Mouse (Mus musculus) spleen, postnatal 4 days (tissue): ENCODE data around the gene Ptx3.
"Not testable (repeated sequence)": the region's sequence is repeated elsewhere in the genome, so short reads cannot be mapped to it uniquely, and the experiment has no call there.

Experiments
- DNase-seq, 2 experiments: peaks; one replicate each; pipeline ENCODE4 v3.0.0; 2022; ENCODE audit warnings: low spot score in 2 of 2

Ptx3 gene

GRCm38 (mm10) chr3:66219655-66220191 is at the start of gene Ptx3:
Gene Ptx3, plus strand, starts transcription at chr3:66219910.
- no peak for DNase-seq

GRCm38 (mm10) chr3:66172907-66173306 is 46.8 kb upstream of the Ptx3 start:
- DNase-seq = no peak

- DNase-seq = no peak
Observed at GRCm38 (mm10) chr3:66179647-66180046, 40.1 kb upstream of the Ptx3 start.

GRCm38 (mm10) chr3:66193910-66194562 is 25.7 kb upstream of the Ptx3 start:
- no peak for DNase-seq

DNA sequence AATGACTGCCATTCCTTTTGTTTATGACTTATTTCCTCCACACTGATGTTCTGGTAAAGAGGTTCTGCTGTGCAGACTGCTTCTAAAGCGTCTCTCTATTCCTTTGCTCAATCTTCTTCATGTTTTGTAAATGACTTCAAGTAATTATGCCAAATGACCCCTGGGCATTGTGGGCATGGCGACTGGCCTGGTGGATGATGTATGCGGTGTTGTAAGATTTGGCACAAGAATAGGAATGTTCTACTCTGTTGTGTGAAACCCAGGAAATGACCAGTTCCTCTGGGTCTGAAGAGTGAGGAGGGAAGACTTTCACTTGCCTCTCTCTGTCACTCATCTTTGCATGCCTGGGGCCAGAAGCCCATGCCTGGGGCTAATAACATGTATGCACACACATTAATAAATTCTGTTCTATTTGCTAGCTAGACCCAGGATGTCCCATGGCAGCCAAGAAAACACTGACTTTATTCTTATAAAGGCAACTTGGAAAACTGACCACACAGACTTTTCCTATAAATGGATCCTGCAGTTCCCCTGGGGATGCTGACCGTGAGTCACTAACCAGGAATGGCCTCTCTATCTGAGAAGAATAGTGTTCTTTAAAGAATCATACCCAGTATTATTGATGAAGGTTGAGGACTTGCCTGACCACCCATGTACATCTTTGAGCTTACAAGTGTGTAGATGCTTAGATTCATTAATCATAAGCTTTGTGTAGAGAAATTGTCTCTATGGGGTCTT is 10.7 kb upstream of the Ptx3 start:
- no peak for DNase-seq

DNA sequence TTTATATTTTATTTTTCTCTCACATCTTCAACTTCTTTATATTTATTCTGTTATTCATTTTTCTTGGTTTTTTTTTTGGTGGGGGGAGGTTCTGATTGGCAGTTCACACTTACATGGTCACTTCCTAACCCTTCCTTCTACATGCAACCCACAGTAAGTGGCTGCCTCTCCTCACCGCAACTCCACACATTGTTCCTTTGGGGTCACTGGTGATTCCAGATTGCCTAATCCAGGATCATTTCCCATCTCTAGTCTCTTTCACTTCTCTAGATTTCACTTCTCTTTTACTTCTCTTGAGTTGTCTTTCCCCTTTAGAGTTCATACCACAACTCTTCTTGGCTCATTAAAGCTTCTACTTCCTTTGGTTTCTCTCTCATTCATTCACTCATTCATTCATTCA is 6.2 kb upstream of the Ptx3 start:
- no peak for DNase-seq

GRCm38 (mm10) chr3:66215759-66216158 is 4.0 kb upstream of the Ptx3 start:
- DNase-seq = no peak

- no peak for DNase-seq
Observed at GRCm38 (mm10) chr3:66220554-66221242, 988 bp downstream of the Ptx3 start.

DNA sequence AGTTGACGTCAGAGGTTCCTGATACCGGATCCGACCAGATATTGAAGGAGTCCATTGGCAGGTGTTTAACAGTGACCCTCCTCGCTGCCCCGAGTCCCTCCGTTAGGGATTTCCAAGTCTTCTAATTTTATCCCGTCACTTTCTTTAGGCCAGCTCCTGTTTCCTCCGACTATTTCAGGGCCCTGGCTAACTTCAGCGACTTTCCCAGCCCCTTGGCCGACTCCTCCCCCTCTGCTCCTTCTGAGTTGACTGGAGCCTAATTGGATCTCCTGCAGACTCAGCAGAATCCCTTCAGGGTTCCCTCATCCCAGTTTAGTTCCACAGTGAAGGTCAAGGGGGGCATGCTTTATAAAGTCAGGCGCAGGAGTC is 1.5 kb downstream of the Ptx3 start:
- DNase-seq = no peak

DNA sequence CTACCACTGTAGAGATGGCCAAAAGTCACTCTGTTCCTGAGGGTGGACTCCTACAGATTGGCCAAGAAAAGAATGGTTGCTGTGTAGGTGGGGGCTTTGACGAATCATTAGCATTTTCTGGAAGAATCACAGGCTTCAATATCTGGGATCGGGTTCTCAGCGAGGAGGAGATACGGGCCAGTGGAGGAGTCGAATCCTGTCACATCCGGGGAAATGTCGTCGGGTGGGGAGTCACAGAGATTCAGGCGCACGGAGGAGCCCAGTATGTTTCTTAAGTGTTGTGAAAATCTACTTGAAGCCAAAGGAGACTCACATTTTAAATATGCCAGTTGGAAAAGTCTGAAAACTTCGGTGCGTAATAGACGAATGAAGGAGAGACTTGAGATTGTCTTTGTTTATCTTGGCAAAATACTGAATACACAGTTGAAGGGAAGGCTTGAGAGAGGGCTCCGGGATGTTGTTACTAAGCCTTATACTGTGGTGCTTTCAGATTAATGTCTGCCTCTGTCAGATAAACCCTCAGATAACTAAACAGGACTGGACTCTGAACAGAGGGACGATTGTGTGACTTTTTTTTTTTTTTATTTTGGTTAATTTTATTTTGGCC is 5.3 kb downstream of the Ptx3 start:
- no peak for DNase-seq

DNA sequence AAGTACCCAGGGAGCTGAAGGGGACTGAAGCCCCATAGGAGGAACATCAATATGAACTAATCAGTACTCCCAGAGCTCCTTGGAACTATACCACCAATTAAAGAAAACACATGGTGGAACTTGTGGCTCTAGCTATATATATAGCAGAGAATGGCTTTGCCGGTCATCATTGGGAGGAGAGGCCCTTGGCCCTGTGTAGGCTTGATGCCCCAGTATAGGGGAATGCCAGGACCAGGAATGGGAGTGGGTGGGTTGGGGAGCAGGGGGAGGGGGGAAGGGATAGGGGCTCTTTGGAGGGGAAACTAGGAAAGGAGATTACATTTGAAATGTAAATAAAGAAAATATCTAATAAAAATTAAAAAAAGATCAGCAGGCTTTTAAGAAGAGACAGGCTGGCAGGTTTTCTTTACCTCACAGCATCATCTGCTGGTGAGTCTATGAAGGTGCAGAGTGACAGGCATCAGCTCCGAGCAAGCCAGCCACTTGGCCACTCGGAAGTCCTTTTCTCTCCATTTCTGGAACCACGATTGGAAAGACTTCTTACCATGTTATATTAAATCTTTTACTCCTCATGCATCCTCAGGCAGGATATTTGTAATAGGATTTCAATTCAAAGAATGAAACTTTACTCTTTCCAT is 16.6 kb downstream of the Ptx3 start:
- DNase-seq = not testable (repeated sequence)

DNA sequence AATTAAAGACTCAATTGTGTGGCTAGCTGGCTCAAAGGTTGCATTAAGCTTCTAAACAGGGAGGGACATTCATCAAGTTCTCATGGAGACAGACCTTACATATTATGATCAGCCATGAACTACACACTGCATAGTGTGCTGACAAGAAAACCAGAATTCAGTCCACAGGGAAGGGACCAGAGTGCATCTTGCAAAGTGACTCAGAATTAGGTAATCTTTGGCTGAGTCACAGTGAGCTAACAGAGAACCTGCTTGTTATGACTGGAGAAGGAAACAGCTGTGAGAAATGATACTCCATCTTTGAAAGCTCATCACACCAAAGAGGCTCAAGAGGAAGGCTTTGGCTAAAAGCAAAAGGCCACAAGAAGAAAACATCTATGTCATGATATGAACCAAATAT is 20.8 kb downstream of the Ptx3 start:
- DNase-seq = no peak

GRCm38 (mm10) chr3:66251842-66252241 is 32.1 kb downstream of the Ptx3 start:
- no peak for DNase-seq

DNA sequence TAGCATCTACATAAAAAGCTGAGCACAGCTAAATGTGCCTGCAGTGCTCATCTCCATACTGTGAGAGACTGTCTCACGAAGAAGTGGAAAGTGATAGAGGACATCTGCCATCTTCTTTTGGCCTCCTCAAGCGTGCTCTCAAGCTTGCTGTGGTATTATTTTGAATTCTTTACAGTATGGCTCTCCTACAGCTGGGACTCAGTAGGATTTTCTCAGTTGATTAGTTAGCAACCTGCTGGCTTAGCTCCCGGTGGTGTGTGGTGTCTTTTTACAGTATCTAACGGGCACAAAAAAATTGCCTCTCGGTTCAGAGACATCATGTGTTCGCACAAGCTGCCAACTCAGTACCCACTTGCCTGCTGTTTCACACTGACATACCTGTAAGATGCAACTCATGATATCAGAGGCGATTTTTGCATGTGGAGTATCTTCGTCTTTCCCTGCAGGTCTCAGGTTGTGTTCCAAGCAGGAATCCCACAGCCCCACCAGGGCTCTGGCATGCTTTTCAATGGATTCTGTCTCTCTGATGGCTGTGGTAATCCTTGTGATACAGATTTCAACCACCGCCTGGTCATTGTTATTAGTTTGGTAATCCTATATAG is 34.9 kb downstream of the Ptx3 start:
- DNase-seq = no peak

DNA sequence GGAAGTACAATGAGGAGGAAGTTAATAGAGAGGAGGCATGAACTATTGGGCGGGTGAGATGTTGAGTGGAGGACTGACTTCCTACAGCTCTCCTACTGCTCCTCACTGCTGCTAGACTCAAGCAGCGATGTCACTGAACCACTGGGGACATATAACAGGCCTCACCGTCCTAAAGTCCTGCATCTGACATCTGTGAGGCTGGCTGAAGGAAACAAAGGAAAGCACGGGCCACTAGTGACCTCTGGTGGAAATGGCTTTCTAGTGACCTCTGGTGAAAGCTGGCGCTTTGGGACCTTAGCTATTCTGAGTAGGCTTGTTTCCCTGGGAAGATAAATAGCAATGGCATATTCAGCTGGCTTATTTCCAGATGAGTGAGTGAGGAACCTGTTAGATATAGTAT is 42.6 kb downstream of the Ptx3 start:
- no peak for DNase-seq

DNA sequence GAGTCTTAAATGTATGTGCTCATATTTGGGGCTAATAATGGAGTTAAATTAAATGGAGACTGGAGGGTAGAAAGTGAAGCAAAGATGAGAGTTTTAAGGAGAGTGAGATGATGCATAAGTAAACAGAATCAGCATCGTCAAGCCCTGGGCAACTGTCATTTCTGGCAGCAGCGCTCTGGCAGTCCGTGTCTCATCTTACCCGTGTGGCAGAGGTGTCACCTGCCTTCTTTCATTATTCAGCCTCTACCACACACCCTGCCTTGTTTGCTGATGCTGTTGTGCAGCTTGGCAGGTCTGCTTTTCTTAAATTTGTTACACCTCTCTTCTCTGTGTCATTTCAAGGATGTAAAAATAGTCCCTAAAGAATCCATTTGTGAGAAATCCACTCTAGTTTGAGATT is 43.6 kb downstream of the Ptx3 start:
- no peak for DNase-seq
